Mouse (Mus musculus): Measurements from ENCODE around the gene Abhd16a. TPM values are rescaled to one million over a fixed set of nuclear protein-coding genes. Genes with fewer than 3 reads are reported as not detected.

Abhd16a gene
- polyA plus RNA-seq, 1 experiment from 2014 or later = 78.6 TPM

DNA sequence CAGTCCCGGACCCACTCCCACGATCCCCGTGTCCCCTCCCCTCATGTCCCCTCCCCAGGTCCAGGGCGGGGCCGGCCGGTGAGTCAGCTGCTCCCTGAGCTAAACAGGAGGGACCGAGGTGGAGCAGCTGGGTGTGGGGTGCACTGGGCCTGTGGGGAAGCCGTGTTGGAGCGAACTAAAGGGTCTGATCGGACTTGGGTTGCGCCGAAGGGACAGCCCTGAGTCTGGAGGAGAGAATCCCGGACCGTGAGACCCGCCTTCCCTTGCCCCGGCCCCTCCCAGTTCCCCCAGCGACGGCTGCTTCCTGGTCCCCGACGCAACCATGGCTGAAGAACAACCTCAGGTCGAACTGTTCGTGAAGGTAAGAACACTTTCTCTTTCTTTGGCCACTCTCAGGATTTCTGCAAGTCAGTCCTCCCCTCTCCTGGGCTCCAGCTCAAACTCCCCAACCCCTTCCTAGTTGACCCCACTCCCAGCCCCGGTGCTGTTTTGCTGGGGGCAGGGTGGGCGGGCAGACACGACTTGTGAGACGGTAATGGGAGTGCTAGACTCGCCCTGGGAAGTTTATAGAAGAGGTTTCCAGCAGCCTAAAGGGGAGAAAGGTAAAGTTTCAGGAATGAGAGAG lies 38.8 kb upstream of the Abhd16a start:
- Histone ChIP-seq H3K9ac (peak overlapping the region; percentile 79), H3K9me3 (replicated peaks) (no peaks in the 10 kb centered on the region), H3K4me1 (peaks cover 54% of the 10 kb centered on the region), H3K4me3 (peak overlapping the region; percentile 55), H3K36me3 (peaks cover 14% of the 10 kb centered on the region), H3K27ac (peak overlapping the region; percentile 93), H3K4me2 (replicated peaks) (peak overlapping the region; percentile 79), H3K27me3 (no peaks in the 10 kb centered on the region)
- ATAC-seq (ENCODE audit: low FRiP score) = no peak
- under 1% methylated on average over 27 of the region's 27 CpGs for WGBS

DNA sequence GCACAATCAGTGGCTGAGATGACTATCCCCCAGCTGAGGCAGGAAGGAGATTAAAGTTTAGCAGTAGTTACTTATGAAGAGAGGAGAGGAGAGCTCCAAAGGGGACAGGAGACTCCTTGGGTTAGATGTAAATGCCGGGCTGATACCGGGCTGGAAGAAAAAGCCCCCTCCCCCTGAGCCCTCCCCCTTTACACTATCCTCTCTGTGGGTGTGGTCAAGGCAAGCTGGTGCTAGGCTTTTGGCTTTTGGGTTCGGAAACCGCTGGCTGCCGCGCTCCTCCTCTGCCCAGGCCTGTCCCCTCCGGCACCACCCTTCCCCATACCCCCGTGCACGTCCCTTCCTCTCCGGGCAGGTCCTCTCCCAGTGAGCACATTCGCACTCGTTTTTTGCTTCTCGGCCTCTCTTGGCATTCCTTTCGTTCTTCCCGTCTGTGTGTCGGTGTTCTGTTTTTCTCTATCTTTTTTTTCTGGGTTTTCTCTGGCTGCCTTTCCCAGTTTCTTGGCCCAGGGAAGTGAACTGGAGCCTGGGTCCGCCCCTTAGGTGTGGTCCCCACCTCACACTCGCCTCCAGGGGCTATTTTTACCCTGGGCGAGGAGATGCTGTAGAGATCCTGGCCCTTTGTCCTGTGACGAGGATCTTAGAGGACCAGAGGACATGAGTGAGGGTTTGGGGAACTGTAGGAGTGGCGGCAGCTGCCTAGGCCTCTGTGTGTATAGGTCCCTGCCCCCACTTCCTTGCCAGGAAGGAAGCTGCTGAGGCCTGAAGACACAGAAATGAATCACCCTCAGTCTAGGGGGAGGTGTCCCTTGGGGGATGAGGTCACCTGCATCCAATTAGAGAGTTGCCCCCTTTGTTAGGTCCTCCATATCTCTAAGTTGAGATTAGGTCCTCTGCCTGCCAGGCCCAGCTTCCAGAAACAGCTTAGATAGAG lies 37.6 kb upstream of the Abhd16a start:
- peaks cover 24% of the 10 kb centered on the region for H3K36me3 ChIP-seq
- peak overlapping the region; percentile 55 for H3K4me3 ChIP-seq
- H3K4me1 ChIP-seq = peaks cover 46% of the 10 kb centered on the region
- 2% methylated on average over 20 of the region's 21 CpGs for WGBS
- H3K9me3 ChIP-seq (replicated peaks) = no peaks in the 10 kb centered on the region
- ATAC-seq (ENCODE audit: low FRiP score) = peak; percentile 59
- H3K27me3 ChIP-seq = no peaks in the 10 kb centered on the region
- H3K27ac ChIP-seq = peak overlapping the region; percentile 93
- H3K9ac ChIP-seq = peak overlapping the region; percentile 79
- H3K4me2 ChIP-seq (replicated peaks) = peak overlapping the region; percentile 79

- Histone ChIP-seq H3K27ac (peak overlapping the region; percentile 93), H3K4me3 (peak overlapping the region; percentile 55), H3K9me3 (replicated peaks) (no peaks in the 10 kb centered on the region), H3K4me2 (replicated peaks) (peak overlapping the region; percentile 79), H3K27me3 (no peaks in the 10 kb centered on the region), H3K36me3 (peaks cover 24% of the 10 kb centered on the region), H3K4me1 (peaks cover 40% of the 10 kb centered on the region), H3K9ac (peak overlapping the region; percentile 79)
- 0 out of 2 replicates have a peak, but pooled peaks have one; percentile 3 for ATAC-seq (ENCODE audit: low FRiP score)
- 74% methylated on average over 12 of the region's 12 CpGs for WGBS
Measured at GRCm38 (mm10) chr17:35052271-35052798, 36.7 kb upstream of the Abhd16a start.

DNA sequence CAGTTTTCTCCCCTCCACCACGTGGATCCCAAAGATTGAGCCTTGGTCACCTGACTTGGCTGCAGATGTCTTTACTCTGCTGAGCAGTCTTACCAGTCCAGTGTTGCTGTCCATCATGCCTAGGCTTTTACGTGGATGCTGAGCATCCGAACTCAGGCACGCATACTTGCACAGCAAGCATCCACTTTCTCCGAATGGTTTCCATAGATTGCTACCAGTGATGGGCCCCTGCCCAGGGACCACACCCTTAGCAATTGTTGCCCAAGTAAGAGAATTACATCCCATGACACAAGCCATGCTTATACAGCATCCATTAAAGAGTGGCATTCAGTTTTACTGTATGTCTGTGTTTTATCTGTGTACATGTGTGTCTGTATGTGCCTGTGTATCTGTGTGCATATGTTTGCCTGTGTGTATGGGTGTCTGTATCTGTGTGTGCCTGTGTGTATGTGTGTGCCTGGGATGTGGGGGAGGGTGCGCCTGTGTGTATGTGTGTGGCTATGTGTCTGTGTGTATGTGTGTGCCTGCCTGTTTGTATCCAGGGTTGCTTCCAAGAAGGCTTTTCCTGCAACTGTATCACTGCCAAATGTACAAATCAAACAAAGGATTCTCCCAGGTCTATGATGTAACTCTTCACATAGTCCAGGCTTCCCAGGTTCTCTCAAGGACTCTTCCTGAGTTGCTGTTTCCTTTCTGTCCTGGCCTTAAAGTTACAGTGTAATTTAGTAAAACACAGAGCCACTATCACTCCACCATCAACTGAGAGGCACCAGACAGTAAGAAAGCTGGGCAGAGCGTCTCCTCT lies 33.2 kb upstream of the Abhd16a start:
- WGBS = 93% methylated on average over 7 of the region's 7 CpGs
- no peak for ATAC-seq (ENCODE audit: low FRiP score)
- H3K27ac ChIP-seq = no peak overlapping the region
- H3K9ac ChIP-seq = no peak overlapping the region
- no peak overlapping the region for H3K4me2 ChIP-seq (replicated peaks)
- peaks cover 33% of the 10 kb centered on the region for H3K4me1 ChIP-seq
- H3K9me3 ChIP-seq (replicated peaks) = no peaks in the 10 kb centered on the region
- peaks cover 31% of the 10 kb centered on the region for H3K36me3 ChIP-seq
- H3K27me3 ChIP-seq = no peaks in the 10 kb centered on the region
- no peak overlapping the region for H3K4me3 ChIP-seq

DNA sequence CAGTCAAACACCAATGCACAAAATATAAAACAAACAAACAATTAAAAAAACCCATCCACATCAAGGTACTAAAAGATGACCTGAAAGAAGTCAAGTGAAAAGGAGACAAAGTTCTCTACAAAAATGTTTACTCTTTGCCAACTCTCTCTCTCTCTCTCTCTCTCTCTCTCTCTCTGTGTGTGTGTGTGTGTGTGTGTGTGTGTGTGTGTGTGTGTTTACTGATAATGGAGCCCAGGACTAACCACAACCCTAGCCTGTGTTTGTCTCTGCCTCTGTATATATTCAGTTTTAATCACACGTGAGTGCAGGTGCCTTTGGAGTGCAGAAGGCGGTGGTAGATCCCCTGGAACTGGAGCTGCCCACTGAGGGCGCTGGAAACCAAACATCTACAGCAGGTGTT lies 32.0 kb upstream of the Abhd16a start:
- 76% methylated on average over 3 of the region's 3 CpGs for WGBS
- no peak overlapping the region; the same call in 1 of the 2 replicates for H3K27ac ChIP-seq
- no peak overlapping the region for H3K9ac ChIP-seq
- H3K9me3 ChIP-seq (replicated peaks) = no peaks in the 10 kb centered on the region
- peaks cover 42% of the 10 kb centered on the region for H3K36me3 ChIP-seq
- H3K27me3 ChIP-seq = no peaks in the 10 kb centered on the region
- no peak for ATAC-seq (ENCODE audit: low FRiP score)
- no peak overlapping the region for H3K4me2 ChIP-seq (replicated peaks)
- peaks cover 35% of the 10 kb centered on the region for H3K4me1 ChIP-seq
- no peak overlapping the region for H3K4me3 ChIP-seq

- peak overlapping the region; percentile 99 for H3K4me2 ChIP-seq (replicated peaks)
- peak overlapping the region; percentile 89 for H3K9ac ChIP-seq
- H3K36me3 ChIP-seq = peaks cover 52% of the 10 kb centered on the region
- H3K9me3 ChIP-seq (replicated peaks) = no peaks in the 10 kb centered on the region
- ATAC-seq (ENCODE audit: low FRiP score) = peak; percentile 6; the same call in 1 of the 2 replicates
- H3K4me3 ChIP-seq = peak overlapping the region; percentile 73
- H3K27me3 ChIP-seq = peaks cover 5% of the 10 kb centered on the region
- H3K4me1 ChIP-seq = peaks cover 29% of the 10 kb centered on the region
- 65% methylated on average over 9 of the region's 9 CpGs for WGBS
- peak overlapping the region; percentile 92; the same call in 1 of the 2 replicates for H3K27ac ChIP-seq
Measured at GRCm38 (mm10) chr17:35058316-35058715, 30.7 kb upstream of the Abhd16a start.

GRCm38 (mm10) chr17:35058911-35059892 lies 29.9 kb upstream of the Abhd16a start, which contains the start of gene Ddah2:
Gene Ddah2, plus strand, starts transcription at chr17:35059035.
- H3K27me3 ChIP-seq = peaks cover 14% of the 10 kb centered on the region
- no peaks in the 10 kb centered on the region for H3K9me3 ChIP-seq (replicated peaks)
- peak within 1 kb of the TSS; percentile 99 for H3K4me2 ChIP-seq (replicated peaks)
- under 1% methylated on average over 57 of the region's 57 CpGs for WGBS
- H3K4me1 ChIP-seq = peaks cover 31% of the 10 kb centered on the region
- peak within 1 kb of the TSS; percentile 73 for H3K4me3 ChIP-seq
- peak within 1 kb of the TSS; percentile 89 for H3K9ac ChIP-seq
- H3K36me3 ChIP-seq = peaks cover 46% of the 10 kb centered on the region
- peak within 1 kb of the TSS; percentile 92 for H3K27ac ChIP-seq
- peak; percentile 91 for ATAC-seq (ENCODE audit: low FRiP score)

GRCm38 (mm10) chr17:35060071-35060470 lies 29.0 kb upstream of the Abhd16a start:
- Histone ChIP-seq H3K27me3 (peaks cover 23% of the 10 kb centered on the region), H3K36me3 (peaks cover 40% of the 10 kb centered on the region), H3K4me1 (peaks cover 40% of the 10 kb centered on the region), H3K4me2 (replicated peaks) (peak overlapping the region; percentile 99), H3K9me3 (replicated peaks) (no peaks in the 10 kb centered on the region), H3K4me3 (peak overlapping the region; percentile 73), H3K9ac (peak overlapping the region; percentile 89), H3K27ac (no peak overlapping the region)
- ATAC-seq (ENCODE audit: low FRiP score) = no peak
- 27% methylated on average over 14 of the region's 14 CpGs for WGBS

GRCm38 (mm10) chr17:35060737-35061297 lies 28.2 kb upstream of the Abhd16a start:
- Histone ChIP-seq H3K36me3 (peaks cover 34% of the 10 kb centered on the region), H3K27ac (no peak overlapping the region), H3K9ac (peak overlapping the region; percentile 89; the same call in 1 of the 2 replicates), H3K27me3 (peaks cover 30% of the 10 kb centered on the region), H3K9me3 (replicated peaks) (no peaks in the 10 kb centered on the region), H3K4me3 (peak overlapping the region; percentile 73), H3K4me1 (peaks cover 47% of the 10 kb centered on the region), H3K4me2 (replicated peaks) (peak overlapping the region; percentile 99)
- WGBS = 55% methylated on average over 22 of the region's 22 CpGs
- ATAC-seq (ENCODE audit: low FRiP score) = no peak

DNA sequence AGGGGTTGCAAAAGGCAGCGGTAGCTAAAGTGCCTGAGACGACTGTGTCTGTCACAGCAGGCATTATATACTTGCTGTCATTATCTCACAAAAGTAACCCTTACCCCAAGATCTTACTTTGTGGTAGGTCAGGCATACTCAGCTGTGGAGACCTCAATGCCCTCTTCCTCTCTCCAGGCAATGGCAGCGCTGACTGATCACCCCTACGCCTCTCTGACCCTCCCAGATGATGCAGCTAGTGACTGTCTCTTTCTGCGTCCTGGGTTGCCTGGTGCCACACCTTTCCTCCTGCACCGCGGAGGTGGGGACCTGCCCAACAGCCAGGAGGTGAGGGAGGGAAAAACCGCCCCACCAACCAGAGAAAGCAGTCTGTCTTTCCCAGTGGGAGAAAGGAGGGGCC lies 27.8 kb upstream of the Abhd16a start:
- Histone ChIP-seq H3K4me1 (peaks cover 50% of the 10 kb centered on the region), H3K27ac (no peak overlapping the region), H3K4me3 (peak overlapping the region; percentile 73; the same call in 1 of the 2 replicates), H3K36me3 (peaks cover 29% of the 10 kb centered on the region), H3K4me2 (replicated peaks) (0 out of 2 replicates have a peak overlapping the region, but pooled peaks have one; percentile 15), H3K9me3 (replicated peaks) (no peaks in the 10 kb centered on the region), H3K9ac (no peak overlapping the region), H3K27me3 (peaks cover 34% of the 10 kb centered on the region)
- 83% methylated on average over 8 of the region's 8 CpGs for WGBS
- ATAC-seq (ENCODE audit: low FRiP score) = no peak

All from hindbrain, embryonic 12.5 days (tissue).